23 mouse cellular contexts compared by ENCODE assay signal in the genomic region with DNA sequence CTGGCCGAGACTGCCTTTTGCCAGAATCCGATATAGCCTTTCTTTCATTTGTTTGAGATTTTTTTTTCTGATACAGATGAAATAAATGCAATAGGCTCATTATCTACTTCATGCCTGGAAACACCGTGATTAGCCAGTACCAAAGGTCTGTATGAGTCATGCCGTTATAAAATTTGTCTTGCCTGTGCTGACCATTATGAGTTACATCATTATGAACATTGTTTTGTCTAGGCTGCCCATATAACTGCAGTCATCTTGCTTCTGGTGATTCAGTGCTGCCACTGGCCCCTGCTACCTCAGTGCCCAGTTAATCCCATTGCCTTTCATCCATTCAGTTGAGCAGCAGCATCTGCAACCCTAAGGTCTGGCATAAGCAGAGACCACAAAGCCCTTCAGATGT. TPM values are rescaled to one million over a fixed set of nuclear protein-coding genes. Genes with fewer than 3 reads are reported as not detected.
DNase-seq lines count a peak whose midpoint lies in the region; ATAC-seq and TF ChIP-seq lines count a peak whose summit lies in the region.
"Had no signal": no experiment of that assay in that cellular context is flagged by ENCODE, and none has a peak within 500 bp of the region (broad histone marks: within the 10 kb centered on the region; RNA-seq: fewer than 3 reads in every experiment).

No protein-coding gene starts in this region.

- WGBS in intestine, embryonic 15.5 days = 66% methylated on average over 4 of the region's 4 CpGs
- WGBS in small intestine, adult 2 months = 31% methylated on average over 4 of the region's 4 CpGs

- DNase-seq in MN1 (ENCODE audit: low spot score) = peak; percentile 21
- DNase-seq in heart, postnatal 36 days = no peak
- no peak for DNase-seq in left cerebral cortex, adult 8-10 months (ENCODE audit: low spot score in 2 of 2)
- no peak for DNase-seq in gastrocnemius, postnatal 10 days
- DNase-seq in cerebellum, adult 11 months = no peak
- DNase-seq: adrenal gland, postnatal 14 days; cerebellum, adult 18-20 months; cerebellum, adult 9-11 months; cerebellum, postnatal 36 days; forebrain, postnatal 0 days; gastrocnemius, postnatal 25 days had no signal

- H3K9ac ChIP-seq in intestine, embryonic 15.5 days = no peak overlapping the region
- H3K9ac ChIP-seq: embryonic facial prominence, embryonic 13.5 days; forebrain, embryonic 13.5 days; forebrain, postnatal 0 days; heart, embryonic 12.5 days; hindbrain, embryonic 15.5 days had no signal

- H3K27ac ChIP-seq in intestine, embryonic 15.5 days = no peak overlapping the region
- H3K27ac ChIP-seq in small intestine, adult 2 months (ENCODE audit: insufficient read depth, low read depth, low read length) = peak overlapping the region; percentile 84
- H3K27ac ChIP-seq: embryonic facial prominence, embryonic 13.5 days; forebrain, embryonic 13.5 days; hindbrain, embryonic 15.5 days had no signal

- 0 out of 2 replicates have a peak, but pooled peaks cover 3% of the 10 kb centered on the region for H3K4me1 ChIP-seq in intestine, embryonic 15.5 days (replicated peaks)
- H3K4me1 ChIP-seq in small intestine, adult 2 months (ENCODE audit: control insufficient read depth, insufficient read depth, insufficient read length, low read length) = peaks cover 17% of the 10 kb centered on the region; the same call in 1 of the 2 replicates
- H3K4me1 ChIP-seq: embryonic facial prominence, embryonic 13.5 days had no signal

- no peaks in the 10 kb centered on the region for H3K9me3 ChIP-seq in intestine, embryonic 15.5 days
- H3K9me3 ChIP-seq: embryonic facial prominence, embryonic 13.5 days; forebrain, embryonic 13.5 days; heart, embryonic 12.5 days; hindbrain, embryonic 15.5 days had no signal

- ATAC-seq in intestine, embryonic 15.5 days = peak; percentile 90
- ATAC-seq: activated CD4-positive, CD25-positive, alpha-beta regulatory T cell, adult 4 months; forebrain, embryonic 13.5 days; forebrain, postnatal 0 days had no signal

- intact Hi-C loops in heart, postnatal 36 days (cut with DNase I) = no loop called here

- no peak for TF ChIP-seq CTCF in small intestine, adult 2 months (IDR thresholded peaks at IDR 0.05; ENCODE audit: extremely low read depth, insufficient read length, insufficient replicate concordance, low read depth, low read length)

- TF ChIP-seq POLR2A in small intestine, adult 2 months (IDR thresholded peaks at IDR 0.05; ENCODE audit: low read depth, low read length) = no peak

- no peaks in the 10 kb centered on the region for H3K36me3 ChIP-seq in intestine, embryonic 15.5 days
- H3K36me3 ChIP-seq in small intestine, adult 2 months (ENCODE audit: control insufficient read depth, insufficient read depth, low read length) = no peaks in the 10 kb centered on the region
- H3K36me3 ChIP-seq: embryonic facial prominence, embryonic 13.5 days; heart, embryonic 12.5 days; hindbrain, embryonic 15.5 days had no signal

- no peak overlapping the region for H3K4me2 ChIP-seq in intestine, embryonic 15.5 days (replicated peaks)
- H3K4me2 ChIP-seq: embryonic facial prominence, embryonic 13.5 days; forebrain, embryonic 13.5 days; heart, embryonic 12.5 days; hindbrain, embryonic 15.5 days had no signal

- H3K27me3 ChIP-seq in intestine, embryonic 15.5 days (replicated peaks) = no peaks in the 10 kb centered on the region
- H3K27me3 ChIP-seq in small intestine, adult 2 months (ENCODE audit: control insufficient read depth, insufficient read depth, low read length) = no peaks in the 10 kb centered on the region
- H3K27me3 ChIP-seq: CH12.LX; forebrain, embryonic 13.5 days; hindbrain, embryonic 15.5 days had no signal

- H3K4me3 ChIP-seq in intestine, embryonic 15.5 days (replicated peaks) = no peak overlapping the region
- no peak overlapping the region for H3K4me3 ChIP-seq in small intestine, adult 2 months (ENCODE audit: low read depth, low read length)
- H3K4me3 ChIP-seq: embryonic facial prominence, embryonic 13.5 days; forebrain, embryonic 13.5 days; heart, embryonic 12.5 days; hindbrain, embryonic 15.5 days had no signal

RNA-seq across cellular contexts. Expression of a gene that starts 1.7 kb away (rescaled TPM):
- polyA plus RNA-seq in intestine, embryonic 15.5 days (2015; fragmentation: Nextera tagmentation; extraction: Ambion mirVana) = 0.38 and 0.78 TPM in 2 replicates
- 0.11 and 0.28 TPM in 2 replicates for polyA plus RNA-seq in small intestine, adult 2 months (2012; rRNA removed)
- under 1 TPM in 1 of 2 experiments, not detected in 1; 0.11 TPM for total RNA-seq in heart, postnatal 36 days (2021)
- 10 to 100 TPM; 11.7 to 13.3 (median 12.7) TPM for total RNA-seq in left cerebral cortex, adult 8-10 months (2022)
- under 1 TPM in 1 of 2 experiments, not detected in 1; 0.49 TPM for total RNA-seq in gastrocnemius, postnatal 10 days (2021)
- total RNA-seq: gastrocnemius, adult 18-20 months; gastrocnemius, postnatal 25 days; granulocyte monocyte progenitor cell, adult 5-6 weeks; heart, adult 8-10 months; heart, postnatal 25 days had no signal

RNA-seq across cellular contexts. Expression of a gene that starts 47.1 kb away (rescaled TPM):
- 37.3 and 38.1 TPM in 2 replicates for polyA plus RNA-seq in intestine, embryonic 15.5 days (2015; fragmentation: Nextera tagmentation; extraction: Ambion mirVana)
- polyA plus RNA-seq in small intestine, adult 2 months (2012; rRNA removed) = 36.4 and 107 TPM in 2 replicates
- 10 to 100 TPM; 15.0 to 17.4 TPM for total RNA-seq in heart, postnatal 36 days (2021)
- 10 to 100 TPM; 37.8 to 62.2 (median 48.9) TPM for total RNA-seq in left cerebral cortex, adult 8-10 months (2022)
- 10 to 100 TPM; 11.9 to 15.3 TPM for total RNA-seq in gastrocnemius, postnatal 10 days (2021)

Comparison
In these comparisons a context has a peak if more than half of its experiments do, and no peak if none do; other contexts are left out.
1. RNA of a gene that starts 1.7 kb away (total RNA-seq): 11.7 to 13.3 TPM in left cerebral cortex, adult 8-10 months; 0.49 TPM in gastrocnemius, postnatal 10 days and 0.11 TPM in heart, postnatal 36 days; every median in the first group is over 4 times any median in the second.